Mouse (Mus musculus): ENCODE results near the gene Aldh1b1. TPM values are rescaled to one million over a fixed set of nuclear protein-coding genes. Genes with fewer than 3 reads are reported as not detected.

Gene Aldh1b1
- polyA plus RNA-seq, 1 experiment = not detected

DNA sequence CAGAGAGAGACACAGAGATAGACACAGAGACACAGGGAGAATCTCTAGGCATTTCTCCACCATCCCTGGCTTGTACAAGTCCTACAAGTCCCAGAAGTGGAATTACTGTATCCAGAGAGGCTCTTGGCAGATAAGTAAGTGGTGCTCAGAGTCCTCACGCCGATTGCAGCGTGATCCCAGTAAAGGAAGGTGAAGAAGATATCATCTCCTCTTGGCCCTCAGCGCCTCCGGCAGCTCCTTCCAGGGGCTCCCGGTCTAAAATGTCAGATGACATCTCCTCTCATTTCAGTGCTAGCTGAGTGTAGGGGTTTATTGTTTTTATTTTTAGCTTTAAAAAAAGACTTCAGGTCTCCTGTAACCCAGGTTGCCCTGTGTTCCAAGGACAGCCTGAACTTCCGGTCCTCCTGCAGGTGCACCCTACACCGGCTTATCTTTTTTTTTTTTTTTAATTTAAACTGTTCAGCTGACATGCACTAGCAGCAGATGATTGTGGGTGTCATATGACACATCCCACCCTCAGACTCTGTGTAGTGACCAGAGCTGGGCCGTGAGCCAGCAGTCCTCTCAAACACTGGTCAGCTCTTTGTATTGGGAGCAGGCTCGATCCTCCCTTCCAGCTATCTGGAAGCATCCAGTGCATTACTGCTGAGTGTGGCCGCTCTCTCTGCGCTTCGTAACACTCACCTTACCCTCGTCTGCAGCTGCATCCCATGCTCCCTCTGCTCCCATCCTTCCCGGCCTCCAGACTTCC is 54.8 kb downstream of the Aldh1b1 start:
- H3K4me3 ChIP-seq (ENCODE audit: insufficient read depth, poor library complexity, severe bottlenecking) = no peak overlapping the region
- no peaks in the 10 kb centered on the region for H3K79me2 ChIP-seq (ENCODE audit: control insufficient read depth, insufficient read depth)
- no peaks in the 10 kb centered on the region for H3K36me3 ChIP-seq (ENCODE audit: control insufficient read depth, insufficient read depth)
- peaks cover 47% of the 10 kb centered on the region for H3K27me3 ChIP-seq (ENCODE audit: control insufficient read depth, insufficient read depth, insufficient read length)
- TF ChIP-seq MAX (IDR thresholded peaks at IDR 0.05) (no peak), CTCF (IDR thresholded peaks at IDR 0.05; ENCODE audit: control insufficient read depth, insufficient read depth, insufficient read length) (no peak)
- no peaks in the 10 kb centered on the region for H3K79me3 ChIP-seq (ENCODE audit: low read depth)
- no peak overlapping the region for H3ac ChIP-seq (ENCODE audit: control insufficient read depth, insufficient read length, low read depth)

Other genes with a start within 250 kb of the Aldh1b1 start
- gene Igfbpl1, start 27.9 kb downstream of the Aldh1b1 start, polyA plus RNA-seq (2012; fragmentation: generic; extraction: Trizol) = not detected
- not detected for gene Stra6l, start 49.6 kb downstream of the Aldh1b1 start, polyA plus RNA-seq (2012; fragmentation: generic; extraction: Trizol)
- 0.08 TPM for gene Ccdc180, start 91.3 kb downstream of the Aldh1b1 start, polyA plus RNA-seq (2012; fragmentation: generic; extraction: Trizol)
- 18.0 TPM for gene Tdrd7, start 166.3 kb downstream of the Aldh1b1 start, polyA plus RNA-seq (2012; fragmentation: generic; extraction: Trizol)
- 0.34 TPM for gene Tmod1, start 239.9 kb downstream of the Aldh1b1 start, polyA plus RNA-seq (2012; fragmentation: generic; extraction: Trizol)